Mouse (Mus musculus) ES-E14 (cell line): Measurements from ENCODE around the gene Pnkp.

Experiments used
- HCFC1 ChIP-seq: IDR thresholded peaks from 2 replicates; pipeline ENCODE4 v1.6.1; 2012; ENCODE audit warnings: low read length, inconsistent platforms, borderline replicate concordance; ENCODE audit not compliant: insufficient read depth
- ZC3H11A ChIP-seq: IDR thresholded peaks from 2 replicates; pipeline ENCODE4 v1.6.1; 2012; ENCODE audit warnings: low read depth, mild to moderate bottlenecking, inconsistent platforms, low read length, borderline replicate concordance

GRCm38 (mm10) chr7:44867802-44868201 lies 10.9 kb downstream of the Pnkp start:
- no peak for TF ChIP-seq ZC3H11A
- TF ChIP-seq HCFC1, result no peak
